Mouse (Mus musculus) erythroblast, embryonic 14.5 days (primary cell): ENCODE data around the gene Phactr2.

Experiments used
- GATA1 ChIP-seq: IDR thresholded peaks from 2 replicates; pipeline ENCODE4 v1.6.1; 2012; ENCODE audit warnings: low read length, inconsistent platforms, mixed read lengths
- TAL1 ChIP-seq: IDR thresholded peaks from 3 replicates; pipeline ENCODE4 v1.6.1; 2012; ENCODE audit warnings: low read length, inconsistent platforms, mixed read lengths

- no peak for TF ChIP-seq GATA1
- TF ChIP-seq TAL1, result no peak
These were observed 215.0 kb downstream of the Phactr2 start for GRCm38 (mm10) chr10:13259251-13259650.
